In genomic region chr3:121242941-121243340, GRCm38 (mm10) we compare ENCODE assay signal across 14 mouse cellular contexts. TPM values are rescaled to one million over a fixed set of nuclear protein-coding genes. Genes with fewer than 3 reads are reported as not detected.
DNase-seq lines count a peak whose midpoint lies in the region; ATAC-seq and TF ChIP-seq lines count a peak whose summit lies in the region.
"Had no signal": no experiment of that assay in that cellular context is flagged by ENCODE, and none has a peak within 500 bp of the region (broad histone marks: within the 10 kb centered on the region; RNA-seq: fewer than 3 reads in every experiment).

No protein-coding gene starts in this region.

- TF ChIP-seq POLR2A in myocyte (IDR thresholded peaks at IDR 0.05; ENCODE audit: insufficient read length, low read depth): no peak

- H3K9ac ChIP-seq in limb, embryonic 13.5 days: no peak overlapping the region
- H3K9ac ChIP-seq: neural tube, embryonic 12.5 days had no signal

- H3ac ChIP-seq in myocyte (ENCODE audit: control insufficient read depth, insufficient read length): no peak overlapping the region

- H3K27ac ChIP-seq in limb, embryonic 13.5 days: no peak overlapping the region
- H3K27ac ChIP-seq in limb, embryonic 10.5 days: no peak overlapping the region
- H3K27ac ChIP-seq: neural tube, embryonic 12.5 days had no signal

- no peaks in the 10 kb centered on the region for H3K27me3 ChIP-seq in limb, embryonic 13.5 days
- H3K27me3 ChIP-seq in limb, embryonic 10.5 days (ENCODE audit: low read depth, poor library complexity, severe bottlenecking): no peaks in the 10 kb centered on the region
- H3K27me3 ChIP-seq in myocyte (ENCODE audit: control insufficient read depth, insufficient read depth, insufficient read length): no peaks in the 10 kb centered on the region
- H3K27me3 ChIP-seq: neural tube, embryonic 12.5 days had no signal

- no peaks in the 10 kb centered on the region for H3K79me2 ChIP-seq in myocyte (ENCODE audit: control insufficient read depth, insufficient read depth)

- peaks cover 22% of the 10 kb centered on the region for H3K4me1 ChIP-seq in limb, embryonic 13.5 days
- peaks cover 29% of the 10 kb centered on the region for H3K4me1 ChIP-seq in limb, embryonic 10.5 days

- H3K4me2 ChIP-seq in limb, embryonic 13.5 days (replicated peaks): no peak overlapping the region
- H3K4me2 ChIP-seq in myocyte (ENCODE audit: low read depth): peak overlapping the region; percentile 65
- H3K4me2 ChIP-seq: neural tube, embryonic 12.5 days had no signal

- H3K9me3 ChIP-seq in limb, embryonic 13.5 days: no peaks in the 10 kb centered on the region
- H3K9me3 ChIP-seq in limb, embryonic 10.5 days (replicated peaks): no peaks in the 10 kb centered on the region
- H3K9me3 ChIP-seq: neural tube, embryonic 12.5 days had no signal

- H3K36me3 ChIP-seq in limb, embryonic 13.5 days: no peaks in the 10 kb centered on the region
- H3K36me3 ChIP-seq in limb, embryonic 10.5 days: no peaks in the 10 kb centered on the region
- H3K36me3 ChIP-seq in myocyte (ENCODE audit: control insufficient read depth, insufficient read depth): no peaks in the 10 kb centered on the region
- H3K36me3 ChIP-seq: neural tube, embryonic 12.5 days had no signal

- no peak overlapping the region for H3K4me3 ChIP-seq in limb, embryonic 13.5 days
- H3K4me3 ChIP-seq in limb, embryonic 10.5 days: no peak overlapping the region
- H3K4me3 ChIP-seq in myocyte: no peak overlapping the region
- H3K4me3 ChIP-seq: erythroblast, embryonic 14.5 days; neural tube, embryonic 12.5 days had no signal

- 72% methylated on average over 4 of the region's 4 CpGs for WGBS in limb, embryonic 13.5 days
- WGBS in limb, embryonic 10.5 days: 80% methylated on average over 4 of the region's 4 CpGs

- ATAC-seq in limb, embryonic 13.5 days (ENCODE audit: low FRiP score, low read depth): peak; percentile 38; the same call in 1 of the 2 replicates
- ATAC-seq in granulocyte monocyte progenitor cell, adult 5-6 weeks (replicated peaks; ENCODE audit: poor library complexity, severe bottlenecking): peak; percentile 99

- DNase-seq in limb, embryonic 10.5 days (ENCODE audit: low spot score): no peak
- peak; percentile 100 for DNase-seq in MEL-GATA-1-ER (ENCODE audit: extremely low read depth, low read depth)
- DNase-seq in cerebellum, adult 11 months: no peak
- DNase-seq in lung, postnatal 25 days (ENCODE audit: low spot score): no peak
- DNase-seq in c-Kit-positive CD71-positive TER-119-positive erythroid progenitor cells, embryonic 14.5 days (ENCODE audit: low spot score): no peak
- DNase-seq: gastrocnemius, postnatal 10 days; heart, postnatal 10 days; kidney, adult 9 months; lung, postnatal 10 days had no signal

TF ChIP-seq in myocyte, 11 proteins besides CTCF, POLR2A, EP300 and RAD21:
- TF ChIP-seq TCF3 (IDR thresholded peaks at IDR 0.05; ENCODE audit: insufficient read length, low read depth) (no peak), MYOD1 (IDR thresholded peaks at IDR 0.05; ENCODE audit: control insufficient read depth in 1 of 3, insufficient read length in 2 of 3, low read depth in 2 of 3) (peak in 2 of 3 experiments; percentile 54 to 71), E2F4 (IDR thresholded peaks at IDR 0.05; ENCODE audit: insufficient read depth) (no peak), USF1 (IDR thresholded peaks at IDR 0.05; ENCODE audit: low read depth) (no peak), POLR2AphosphoS2 (IDR thresholded peaks at IDR 0.05; ENCODE audit: insufficient read length, low read depth) (no peak), MAX (IDR thresholded peaks at IDR 0.05; ENCODE audit: low read depth) (no peak), CEBPB (IDR thresholded peaks at IDR 0.05; ENCODE audit: insufficient read depth, poor library complexity, severe bottlenecking) (peak; percentile 37; the same call in 1 of the 2 replicates), SRF (IDR thresholded peaks at IDR 0.05; ENCODE audit: control insufficient read depth, insufficient read length, low read depth) (no peak), MYOG (IDR thresholded peaks at IDR 0.05; ENCODE audit: control insufficient read depth in 1 of 3, insufficient read depth in 1 of 3, insufficient read length in 2 of 3, low read depth in 2 of 3) (peak in 2 of 3 experiments; percentile 49 to 54), TCF12 (IDR thresholded peaks at IDR 0.05; ENCODE audit: insufficient read depth, poor library complexity, severe bottlenecking) (no peak), REST (IDR thresholded peaks at IDR 0.05; ENCODE audit: insufficient read depth, insufficient read length) (no peak)

RNA-seq across cellular contexts. Expression of gene Tmem56, which starts 40.0 kb away (rescaled TPM):
- polyA plus RNA-seq in limb, embryonic 13.5 days (2015; fragmentation: Nextera tagmentation; extraction: Ambion mirVana): 0.94 and 1.0 TPM in 2 replicates
- 0.96 and 1.0 TPM in 2 replicates for polyA plus RNA-seq in limb, embryonic 10.5 days (2016; fragmentation: Nextera tagmentation; extraction: Ambion mirVana)
- 0.04 TPM in 1 of 2 replicates, not detected in the other for total RNA-seq in granulocyte monocyte progenitor cell, adult 5-6 weeks (2014; fragmentation: Nextera tagmentation)
- 0.04 and 0.21 TPM in 2 replicates for total RNA-seq in granulocyte monocyte progenitor cell, adult 5-6 weeks (2017)
- polyA plus RNA-seq in myocyte (2012; fragmentation: generic; extraction: Trizol): 0.13 TPM

RNA-seq across cellular contexts. Expression of gene Alg14, which starts 48.6 kb away (rescaled TPM):
- polyA plus RNA-seq in limb, embryonic 13.5 days (2015; fragmentation: Nextera tagmentation; extraction: Ambion mirVana): 37.0 and 41.6 TPM in 2 replicates
- polyA plus RNA-seq in limb, embryonic 10.5 days (2016; fragmentation: Nextera tagmentation; extraction: Ambion mirVana): 26.0 and 35.0 TPM in 2 replicates
- total RNA-seq in granulocyte monocyte progenitor cell, adult 5-6 weeks (2014; fragmentation: Nextera tagmentation): 20.4 and 28.5 TPM in 2 replicates
- total RNA-seq in granulocyte monocyte progenitor cell, adult 5-6 weeks (2017): 8.4 and 13.0 TPM in 2 replicates
- 14.8 TPM for polyA plus RNA-seq in myocyte (2012; fragmentation: generic; extraction: Trizol)
